Mouse (Mus musculus): ENCODE data around the gene Gnl3l. TPM values are rescaled to one million over a fixed set of nuclear protein-coding genes. Genes with fewer than 3 reads are reported as not detected.
A peak's percentile ranks its signal among the peaks of the same experiment; 100 is the strongest.

Gnl3l gene
- polyA plus RNA-seq, 1 experiment: 14.3 TPM

DNA sequence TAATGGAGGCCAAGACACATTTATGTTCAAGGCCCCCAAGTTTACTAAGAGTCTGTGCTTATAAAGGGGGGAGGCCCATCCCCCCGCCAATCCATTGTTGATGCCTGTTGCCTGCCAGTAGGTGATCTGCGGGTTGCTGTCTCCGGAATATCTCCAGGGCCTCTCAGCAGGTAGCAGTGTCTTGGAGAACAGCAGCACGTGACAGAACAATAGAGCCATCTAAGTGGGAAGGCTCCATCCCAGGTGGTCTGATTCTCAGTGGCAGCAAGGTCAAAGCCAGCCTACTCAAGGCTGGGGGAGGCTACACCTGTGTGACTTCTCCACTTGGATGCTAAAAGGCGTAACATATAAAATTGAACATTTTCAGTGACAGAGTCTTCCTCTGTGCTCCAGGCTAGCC, 24.1 kb upstream of the Gnl3l start:
- no peak for DNase-seq
- WGBS: 93% methylated on average over 5 of the region's 5 CpGs
- Histone ChIP-seq H3K4me3 (ENCODE audit: control insufficient read depth, insufficient read depth, low read length) (no peak overlapping the region), H3K27me3 (ENCODE audit: control insufficient read depth, insufficient read depth, low read length) (no peaks in the 10 kb centered on the region), H3K36me3 (ENCODE audit: control insufficient read depth, insufficient read depth, low read length) (no peaks in the 10 kb centered on the region), H3K4me1 (replicated peaks; ENCODE audit: control insufficient read depth, insufficient read depth, low read length) (no peaks in the 10 kb centered on the region; the same call in 1 of the 2 replicates), H3K27ac (ENCODE audit: control insufficient read depth, insufficient read depth, low read length) (no peak overlapping the region)
- TF ChIP-seq POLR2A (IDR thresholded peaks at IDR 0.05; ENCODE audit: control insufficient read depth, extremely low read depth, insufficient read depth, low read length, poor library complexity): no peak
- no peak for TF ChIP-seq CTCF (IDR thresholded peaks at IDR 0.05; ENCODE audit: borderline replicate concordance, control insufficient read depth, extremely low read depth, insufficient read depth, low read length, poor library complexity)

DNA sequence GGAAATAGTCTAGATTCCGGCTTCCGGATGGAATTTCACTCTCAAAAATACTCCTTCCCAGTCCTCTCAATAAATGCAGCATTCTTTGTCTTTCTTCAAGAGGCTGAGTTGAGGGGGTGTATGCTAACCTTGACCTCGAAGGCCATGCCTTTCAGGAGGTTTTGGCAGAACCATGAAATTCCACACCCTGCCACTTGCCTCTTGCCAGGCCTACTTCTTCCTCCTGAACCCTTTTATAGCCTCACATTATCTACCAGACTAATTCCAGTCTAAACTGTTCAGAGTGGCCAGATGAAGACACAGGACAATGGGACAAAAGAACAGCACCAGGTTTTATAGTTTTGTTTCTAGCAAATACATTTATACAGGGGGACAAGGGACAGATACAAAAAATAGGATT, 14.3 kb upstream of the Gnl3l start:
- 82% methylated on average over 3 of the region's 3 CpGs for WGBS
- Histone ChIP-seq H3K4me3 (ENCODE audit: control insufficient read depth, insufficient read depth, low read length) (no peak overlapping the region), H3K27ac (ENCODE audit: control insufficient read depth, insufficient read depth, low read length) (no peak overlapping the region), H3K27me3 (ENCODE audit: control insufficient read depth, insufficient read depth, low read length) (no peaks in the 10 kb centered on the region), H3K36me3 (ENCODE audit: control insufficient read depth, insufficient read depth, low read length) (no peaks in the 10 kb centered on the region), H3K4me1 (replicated peaks; ENCODE audit: control insufficient read depth, insufficient read depth, low read length) (no peaks in the 10 kb centered on the region)
- no peak for TF ChIP-seq POLR2A (IDR thresholded peaks at IDR 0.05; ENCODE audit: control insufficient read depth, extremely low read depth, insufficient read depth, low read length, poor library complexity)
- TF ChIP-seq CTCF (IDR thresholded peaks at IDR 0.05; ENCODE audit: borderline replicate concordance, control insufficient read depth, extremely low read depth, insufficient read depth, low read length, poor library complexity): no peak
- no peak for DNase-seq

DNA sequence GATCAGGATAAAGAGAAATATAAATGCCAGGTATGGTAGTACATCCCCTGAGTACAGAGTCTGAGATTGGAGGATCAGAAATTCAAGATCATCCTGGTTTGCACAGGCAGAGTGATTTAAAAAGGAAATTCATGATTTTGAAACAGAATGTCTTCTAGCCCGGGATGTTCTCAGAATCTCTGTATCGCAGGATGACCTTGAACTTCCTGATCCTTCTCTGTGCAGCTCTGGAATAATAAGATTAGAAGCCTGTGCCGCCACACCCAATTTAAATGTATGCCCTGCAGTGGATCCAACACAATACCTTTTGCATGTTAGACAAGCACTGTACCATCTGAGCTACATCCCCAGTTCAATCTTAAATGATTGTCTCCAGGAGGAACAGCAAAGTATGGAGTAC, 1.7 kb upstream of the Gnl3l start:
- TF ChIP-seq POLR2A (IDR thresholded peaks at IDR 0.05; ENCODE audit: control insufficient read depth, extremely low read depth, insufficient read depth, low read length, poor library complexity) (no peak), CTCF (IDR thresholded peaks at IDR 0.05; ENCODE audit: borderline replicate concordance, control insufficient read depth, extremely low read depth, insufficient read depth, low read length, poor library complexity) (no peak)
- WGBS: 95% methylated on average over 3 of the region's 3 CpGs
- no peak for DNase-seq
- Histone ChIP-seq H3K36me3 (ENCODE audit: control insufficient read depth, insufficient read depth, low read length) (no peaks in the 10 kb centered on the region), H3K4me1 (replicated peaks; ENCODE audit: control insufficient read depth, insufficient read depth, low read length) (no peaks in the 10 kb centered on the region), H3K27me3 (ENCODE audit: control insufficient read depth, insufficient read depth, low read length) (no peaks in the 10 kb centered on the region), H3K4me3 (ENCODE audit: control insufficient read depth, insufficient read depth, low read length) (no peak overlapping the region), H3K27ac (ENCODE audit: control insufficient read depth, insufficient read depth, low read length) (no peak overlapping the region)

DNA sequence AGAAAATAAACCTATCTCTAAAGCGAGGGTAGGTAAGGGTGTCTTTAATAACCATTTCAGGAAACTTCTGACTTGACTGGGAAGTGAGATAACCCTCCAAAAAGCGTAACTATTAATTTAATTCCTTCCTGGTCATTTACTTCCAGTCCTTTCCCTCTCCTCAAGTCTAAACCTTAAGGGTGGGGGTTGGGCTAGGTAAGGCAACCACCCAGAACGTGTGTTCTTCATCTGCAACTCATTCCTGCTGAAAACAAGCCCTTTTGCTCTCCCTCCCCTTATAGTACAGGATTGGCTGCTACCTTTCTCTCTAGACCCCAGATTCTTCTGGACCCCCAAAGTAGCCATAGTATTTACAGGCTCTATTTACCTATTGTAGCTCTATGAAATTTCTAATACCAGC, 775 bp upstream of the Gnl3l start:
- WGBS: 7% methylated on average over 3 of the region's 3 CpGs
- H3K4me1 ChIP-seq (replicated peaks; ENCODE audit: control insufficient read depth, insufficient read depth, low read length): no peaks in the 10 kb centered on the region
- H3K27ac ChIP-seq (ENCODE audit: control insufficient read depth, insufficient read depth, low read length): peak overlapping the region; percentile 40; the same call in 1 of the 2 replicates
- peak overlapping the region; percentile 66 for H3K4me3 ChIP-seq (ENCODE audit: control insufficient read depth, insufficient read depth, low read length)
- no peak for DNase-seq
- H3K36me3 ChIP-seq (ENCODE audit: control insufficient read depth, insufficient read depth, low read length): no peaks in the 10 kb centered on the region
- TF ChIP-seq CTCF (IDR thresholded peaks at IDR 0.05; ENCODE audit: borderline replicate concordance, control insufficient read depth, extremely low read depth, insufficient read depth, low read length, poor library complexity) (no peak), POLR2A (IDR thresholded peaks at IDR 0.05; ENCODE audit: control insufficient read depth, extremely low read depth, insufficient read depth, low read length, poor library complexity) (no peak)
- H3K27me3 ChIP-seq (ENCODE audit: control insufficient read depth, insufficient read depth, low read length): no peaks in the 10 kb centered on the region

DNA sequence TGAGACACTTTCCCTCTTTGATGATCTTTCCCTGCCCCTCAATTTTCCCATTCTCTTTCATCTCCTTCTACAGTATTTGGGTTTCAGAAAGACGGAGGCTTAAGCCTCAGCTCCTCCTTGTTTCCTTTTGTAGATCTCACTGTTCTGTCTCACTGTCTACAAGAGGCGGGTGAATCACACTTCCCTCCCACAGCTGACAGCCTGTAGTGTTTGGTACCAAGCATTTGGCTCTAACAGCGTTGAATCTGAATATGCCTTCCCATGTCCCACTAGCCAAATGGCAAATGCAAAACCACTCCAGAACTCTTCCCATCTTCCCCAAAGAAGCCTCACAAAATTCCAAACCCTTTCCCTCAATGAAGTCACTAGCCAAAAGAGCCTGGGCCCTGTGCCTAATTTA, 20.3 kb downstream of the Gnl3l start:
- Histone ChIP-seq H3K36me3 (ENCODE audit: control insufficient read depth, insufficient read depth, low read length) (peaks cover 38% of the 10 kb centered on the region), H3K27ac (ENCODE audit: control insufficient read depth, insufficient read depth, low read length) (no peak overlapping the region), H3K4me1 (replicated peaks; ENCODE audit: control insufficient read depth, insufficient read depth, low read length) (no peaks in the 10 kb centered on the region), H3K27me3 (ENCODE audit: control insufficient read depth, insufficient read depth, low read length) (no peaks in the 10 kb centered on the region), H3K4me3 (ENCODE audit: control insufficient read depth, insufficient read depth, low read length) (no peak overlapping the region)
- 93% methylated on average over 3 of the region's 3 CpGs for WGBS
- TF ChIP-seq POLR2A (IDR thresholded peaks at IDR 0.05; ENCODE audit: control insufficient read depth, extremely low read depth, insufficient read depth, low read length, poor library complexity) (no peak), CTCF (IDR thresholded peaks at IDR 0.05; ENCODE audit: borderline replicate concordance, control insufficient read depth, extremely low read depth, insufficient read depth, low read length, poor library complexity) (no peak)
- no peak for DNase-seq

DNA sequence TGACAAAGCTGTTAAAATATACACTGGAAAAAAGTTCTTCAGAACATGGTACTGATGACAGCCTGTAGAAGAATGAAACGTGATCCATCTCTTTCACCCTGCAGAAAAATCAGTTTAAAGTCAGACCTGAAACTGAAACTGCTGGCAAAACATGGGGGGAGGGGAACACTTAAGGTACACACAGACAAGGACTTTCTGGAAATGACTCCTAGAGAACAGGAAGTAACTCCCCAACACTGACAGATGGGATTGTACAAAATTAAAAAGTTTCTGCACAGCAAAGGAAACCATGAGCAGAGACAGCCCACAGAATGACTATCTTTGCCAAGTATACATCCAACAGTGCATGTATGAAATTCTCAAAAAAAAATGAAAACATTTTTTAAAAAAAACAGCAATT, 35.5 kb downstream of the Gnl3l start:
- 63% methylated on average over 1 of the region's 1 CpGs for WGBS
- no peaks in the 10 kb centered on the region for H3K27me3 ChIP-seq (ENCODE audit: control insufficient read depth, insufficient read depth, low read length)
- H3K4me1 ChIP-seq (replicated peaks; ENCODE audit: control insufficient read depth, insufficient read depth, low read length): no peaks in the 10 kb centered on the region
- H3K4me3 ChIP-seq (ENCODE audit: control insufficient read depth, insufficient read depth, low read length): no peak overlapping the region
- no peak for TF ChIP-seq CTCF (IDR thresholded peaks at IDR 0.05; ENCODE audit: borderline replicate concordance, control insufficient read depth, extremely low read depth, insufficient read depth, low read length, poor library complexity)
- no peak for TF ChIP-seq POLR2A (IDR thresholded peaks at IDR 0.05; ENCODE audit: control insufficient read depth, extremely low read depth, insufficient read depth, low read length, poor library complexity)
- H3K27ac ChIP-seq (ENCODE audit: control insufficient read depth, insufficient read depth, low read length): no peak overlapping the region
- no peak for DNase-seq
- H3K36me3 ChIP-seq (ENCODE audit: control insufficient read depth, insufficient read depth, low read length): peaks cover 14% of the 10 kb centered on the region; the same call in 1 of the 2 replicates

DNA sequence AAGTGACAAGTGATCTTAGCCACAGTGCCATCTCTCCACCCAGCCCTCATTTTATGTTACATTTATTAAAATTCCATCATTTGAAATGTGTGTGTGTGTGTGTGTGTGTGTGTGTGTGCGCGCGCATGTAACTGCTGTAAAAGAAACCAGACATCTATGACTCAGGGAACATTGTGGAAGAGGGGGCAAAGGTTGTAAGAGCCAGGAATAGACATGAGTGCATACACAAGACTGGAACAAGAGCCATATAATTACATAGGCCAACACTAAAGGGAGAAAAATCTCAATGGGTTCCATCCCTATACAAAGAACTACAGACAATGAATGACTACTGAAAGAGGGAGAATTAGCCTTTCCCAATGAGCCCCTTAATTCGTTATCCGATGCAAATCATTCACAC, 41.7 kb downstream of the Gnl3l start:
- 98% methylated on average over 5 of the region's 5 CpGs for WGBS
- Histone ChIP-seq H3K36me3 (ENCODE audit: control insufficient read depth, insufficient read depth, low read length) (no peaks in the 10 kb centered on the region), H3K4me3 (ENCODE audit: control insufficient read depth, insufficient read depth, low read length) (no peak overlapping the region), H3K4me1 (replicated peaks; ENCODE audit: control insufficient read depth, insufficient read depth, low read length) (no peaks in the 10 kb centered on the region), H3K27ac (ENCODE audit: control insufficient read depth, insufficient read depth, low read length) (no peak overlapping the region), H3K27me3 (ENCODE audit: control insufficient read depth, insufficient read depth, low read length) (no peaks in the 10 kb centered on the region)
- TF ChIP-seq CTCF (IDR thresholded peaks at IDR 0.05; ENCODE audit: borderline replicate concordance, control insufficient read depth, extremely low read depth, insufficient read depth, low read length, poor library complexity) (no peak), POLR2A (IDR thresholded peaks at IDR 0.05; ENCODE audit: control insufficient read depth, extremely low read depth, insufficient read depth, low read length, poor library complexity) (no peak)
- no peak for DNase-seq

Data from thymus, adult 2 months (tissue).